Mouse (Mus musculus) G1E (cell line): Measurements from ENCODE around the gene Plb1.

ENCODE experiments used
- CTCF ChIP-seq: IDR thresholded peaks from 2 replicates; pipeline ENCODE4 v1.5.1; 2012; ENCODE audit warnings: low read depth, low read length, inconsistent platforms, mixed read lengths
- GATA1 ChIP-seq: IDR thresholded peaks from 2 replicates; pipeline ENCODE4 v1.6.1; 2012; ENCODE audit warnings: borderline replicate concordance, low read length, inconsistent platforms, mixed read lengths
- TAL1 ChIP-seq: conservative IDR thresholded peaks from 2 replicates; pipeline ENCODE4 v1.6.1; 2012; ENCODE audit warnings: low read depth, low read length, inconsistent platforms, mixed read lengths

DNA sequence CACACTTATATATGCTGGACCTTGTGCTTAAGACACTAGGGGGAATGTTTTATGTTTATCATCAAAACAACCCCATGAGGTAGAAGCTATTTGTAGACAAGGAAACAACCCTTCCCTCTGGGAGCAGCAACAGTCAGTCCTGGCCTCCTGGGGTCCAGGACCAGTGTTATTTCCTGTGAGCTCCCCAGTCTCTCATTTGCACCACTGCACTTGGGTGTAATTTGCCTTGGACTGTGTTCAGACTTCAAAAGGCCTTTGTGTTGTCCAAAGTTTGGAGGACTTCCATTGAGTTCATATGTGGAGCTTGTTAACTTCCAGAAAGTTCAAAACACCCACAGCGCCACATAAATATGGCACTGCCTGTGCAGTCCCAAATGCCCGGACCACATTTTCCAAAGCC is 180.6 kb downstream of the Plb1 start:
- no peak for TF ChIP-seq CTCF
- TF ChIP-seq TAL1 = no peak
- TF ChIP-seq GATA1 = no peak
